Mouse (Mus musculus) erythroblast, embryonic 14.5 days (primary cell): ENCODE measurements around the gene Plch1. TPM values are rescaled to one million over a fixed set of nuclear protein-coding genes. Genes with fewer than 3 reads are reported as not detected.

Experiments used
- H3K27me3 ChIP-seq: 2 replicates; pipeline ENCODE4 v1.6.1; 2012; ENCODE audit warnings: inconsistent platforms; ENCODE audit not compliant: control insufficient read depth
- H3K36me3 ChIP-seq: 2 replicates; pipeline ENCODE4 v1.6.1; 2012; ENCODE audit warnings: mild to moderate bottlenecking, inconsistent platforms; ENCODE audit not compliant: control insufficient read depth
- H3K4me1 ChIP-seq: 2 replicates; pipeline ENCODE4 v1.6.1; 2012; ENCODE audit warnings: inconsistent platforms; ENCODE audit not compliant: control insufficient read depth
- H3K4me3 ChIP-seq: replicated peaks from 2 replicates; pipeline ENCODE3; 2012; ENCODE audit warnings: moderate library complexity, mild to moderate bottlenecking, inconsistent platforms
- H3K9me3 ChIP-seq: 2 replicates; pipeline ENCODE4 v1.6.1; 2012; ENCODE audit warnings: low read length, inconsistent platforms, mixed read lengths; ENCODE audit not compliant: control insufficient read depth
- GATA1 ChIP-seq: IDR thresholded peaks from 2 replicates; pipeline ENCODE4 v1.6.1; 2012; ENCODE audit warnings: low read length, inconsistent platforms, mixed read lengths
- TAL1 ChIP-seq: IDR thresholded peaks from 3 replicates; pipeline ENCODE4 v1.6.1; 2012; ENCODE audit warnings: low read length, inconsistent platforms, mixed read lengths
- polyA plus RNA-seq: library from polyadenylated mRNA; stranded (reverse); fragments of >175 nt; gene quantifications from 2 replicates; pipeline ENCODE4 v1.2.3, GENCODE M21; 2012

Plch1 gene
- polyA plus RNA-seq, 1 experiment = not detected

DNA sequence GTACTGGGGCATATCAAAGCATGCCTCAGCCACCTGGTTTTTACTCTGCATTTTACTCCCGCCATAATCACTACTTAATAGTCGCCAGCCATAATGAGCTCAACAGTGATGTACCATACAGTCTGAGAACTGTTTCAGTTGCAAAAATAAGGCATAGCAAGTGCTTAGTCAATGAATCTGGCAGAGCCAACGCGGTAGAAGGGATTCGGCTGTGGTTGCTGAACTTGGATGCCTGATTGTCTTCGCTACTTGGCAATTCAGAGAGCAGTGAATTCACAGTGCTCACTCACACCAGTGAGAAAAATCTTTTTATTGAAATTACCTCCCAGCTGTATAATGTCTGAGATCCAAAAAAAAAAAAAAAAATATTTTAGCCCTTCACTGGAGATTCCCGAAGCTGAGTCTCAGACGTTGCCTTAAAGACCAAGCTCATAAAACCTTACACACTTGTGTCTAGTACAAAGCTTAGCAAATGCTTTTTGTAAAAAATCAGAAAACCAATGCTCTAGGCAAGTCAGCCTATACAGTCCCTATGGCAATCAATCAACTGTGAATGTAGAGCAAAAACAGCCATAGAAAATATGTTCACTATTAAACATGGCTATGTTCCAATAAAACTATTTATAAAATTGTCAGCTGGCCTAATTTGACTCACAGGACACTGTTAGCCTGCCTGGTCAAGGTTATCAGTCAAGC lies 62.2 kb downstream of the Plch1 start:
- H3K4me3 ChIP-seq = no peak overlapping the region
- no peaks in the 10 kb centered on the region for H3K36me3 ChIP-seq
- H3K9me3 ChIP-seq = no peaks in the 10 kb centered on the region
- no peaks in the 10 kb centered on the region for H3K4me1 ChIP-seq
- TF ChIP-seq GATA1 (no peak), TAL1 (no peak)
- H3K27me3 ChIP-seq = no peaks in the 10 kb centered on the region

DNA sequence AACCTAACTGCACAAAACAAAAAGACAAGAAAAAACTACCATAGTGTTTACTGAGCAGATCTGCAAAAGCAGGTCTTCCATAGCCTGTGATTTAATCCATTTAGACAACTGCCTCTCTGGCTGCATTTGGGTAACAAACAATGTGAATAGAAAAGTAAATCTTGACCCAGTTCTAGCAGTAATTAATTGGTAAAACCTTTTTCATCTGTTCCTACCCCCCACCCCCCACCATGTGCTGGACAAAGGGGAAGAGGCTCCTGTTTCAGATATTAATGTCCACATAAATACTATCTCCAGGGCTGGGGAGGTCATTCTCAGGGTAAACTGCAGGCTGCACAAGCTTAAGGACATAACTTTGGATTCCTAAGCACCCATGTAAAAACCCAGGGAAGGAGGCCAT lies 63.5 kb downstream of the Plch1 start:
- Histone ChIP-seq H3K4me3 (no peak overlapping the region), H3K27me3 (no peaks in the 10 kb centered on the region), H3K9me3 (no peaks in the 10 kb centered on the region), H3K4me1 (no peaks in the 10 kb centered on the region), H3K36me3 (no peaks in the 10 kb centered on the region)
- TF ChIP-seq TAL1 (no peak), GATA1 (no peak)

DNA sequence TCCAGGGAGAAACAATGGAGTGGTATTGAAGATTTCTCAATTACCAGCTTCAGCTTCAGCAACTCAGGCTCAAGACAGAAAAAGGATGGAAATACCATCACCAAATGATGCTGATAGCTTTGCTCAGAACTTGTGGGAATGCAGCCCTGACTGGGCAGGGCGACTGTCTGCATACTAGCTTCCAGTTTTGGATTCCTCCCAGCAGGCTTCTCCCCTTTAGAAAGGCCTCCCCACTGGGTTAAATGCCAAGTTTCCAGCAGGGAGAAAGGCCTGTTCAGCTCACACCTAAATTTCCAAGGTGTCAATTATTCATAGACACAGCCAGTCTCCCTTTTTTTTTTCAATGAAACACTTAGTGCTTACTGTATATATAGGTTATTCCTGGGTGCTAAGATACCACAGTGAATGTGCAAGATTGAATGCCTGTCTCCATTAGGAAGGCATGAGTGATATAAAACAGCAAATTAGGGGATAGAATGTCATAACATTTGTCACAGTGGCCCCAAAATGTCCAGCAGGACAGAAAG lies 75.3 kb downstream of the Plch1 start:
- H3K36me3 ChIP-seq = no peaks in the 10 kb centered on the region
- H3K9me3 ChIP-seq = no peaks in the 10 kb centered on the region
- no peak for TF ChIP-seq TAL1
- no peak for TF ChIP-seq GATA1
- no peaks in the 10 kb centered on the region for H3K27me3 ChIP-seq
- no peak overlapping the region for H3K4me3 ChIP-seq
- H3K4me1 ChIP-seq = no peaks in the 10 kb centered on the region

DNA sequence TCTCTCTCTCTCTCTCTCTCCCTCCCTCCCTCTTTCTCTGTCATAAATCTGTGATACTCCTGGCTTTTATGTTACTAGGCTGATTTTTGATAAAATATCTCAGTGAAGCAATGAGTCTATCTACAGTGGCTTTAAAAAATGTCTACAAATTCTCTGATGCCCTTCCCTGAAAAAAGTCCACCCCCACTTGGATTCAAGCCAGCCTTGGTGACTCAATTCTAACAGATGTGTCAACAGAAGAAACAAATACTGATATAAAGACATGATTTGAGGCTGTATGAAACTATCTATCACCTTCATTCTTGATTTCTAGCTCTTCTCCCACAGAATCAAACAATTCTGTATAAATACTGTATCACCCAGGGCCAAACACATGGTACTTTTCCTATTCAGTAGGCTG lies 76.6 kb downstream of the Plch1 start:
- no peaks in the 10 kb centered on the region for H3K27me3 ChIP-seq
- TF ChIP-seq TAL1 (no peak), GATA1 (no peak)
- no peaks in the 10 kb centered on the region for H3K4me1 ChIP-seq
- no peaks in the 10 kb centered on the region for H3K9me3 ChIP-seq
- H3K4me3 ChIP-seq = no peak overlapping the region
- no peaks in the 10 kb centered on the region for H3K36me3 ChIP-seq

DNA sequence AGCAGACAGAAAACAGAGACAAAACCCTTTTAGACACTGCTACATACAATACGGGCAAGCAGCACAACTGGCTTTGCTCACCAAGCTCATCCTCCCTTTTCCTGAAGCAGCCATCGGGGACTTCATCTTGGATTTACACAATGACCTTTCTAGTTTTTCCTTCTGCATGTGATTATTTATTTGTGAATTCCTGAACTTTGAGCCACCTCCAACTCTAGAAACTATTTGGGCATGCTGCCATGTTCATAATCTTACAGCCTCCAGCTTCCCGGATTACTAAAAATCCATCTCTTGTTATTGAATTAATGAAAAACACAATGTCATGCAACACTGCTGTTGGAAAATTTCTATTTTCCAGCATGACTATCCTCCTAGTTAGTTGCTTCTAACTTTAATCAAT lies 84.1 kb downstream of the Plch1 start:
- Histone ChIP-seq H3K36me3 (no peaks in the 10 kb centered on the region), H3K4me3 (no peak overlapping the region), H3K27me3 (no peaks in the 10 kb centered on the region), H3K9me3 (no peaks in the 10 kb centered on the region), H3K4me1 (no peaks in the 10 kb centered on the region)
- TF ChIP-seq TAL1 (no peak), GATA1 (no peak)

DNA sequence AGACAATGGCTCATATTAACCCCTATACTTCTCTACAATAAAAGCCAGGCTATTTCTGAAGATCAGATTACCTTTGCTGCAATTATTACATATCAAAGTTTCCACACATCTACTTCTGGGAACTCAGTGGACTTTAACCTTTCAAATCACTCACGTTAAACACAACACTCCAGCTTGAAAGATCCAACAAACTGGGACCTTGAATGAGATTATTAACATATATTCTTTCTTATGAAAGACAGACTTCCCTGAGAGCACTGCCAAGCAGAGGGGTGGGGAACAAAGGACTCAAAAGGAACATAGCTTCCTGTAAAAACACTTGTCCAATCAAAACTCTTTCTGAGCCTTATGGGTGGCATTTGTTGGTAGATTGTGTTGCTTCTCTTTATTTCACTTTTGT lies 85.1 kb downstream of the Plch1 start:
- no peaks in the 10 kb centered on the region for H3K4me1 ChIP-seq
- no peaks in the 10 kb centered on the region for H3K27me3 ChIP-seq
- no peaks in the 10 kb centered on the region for H3K36me3 ChIP-seq
- H3K4me3 ChIP-seq = no peak overlapping the region
- TF ChIP-seq TAL1 (no peak), GATA1 (no peak)
- no peaks in the 10 kb centered on the region for H3K9me3 ChIP-seq

DNA sequence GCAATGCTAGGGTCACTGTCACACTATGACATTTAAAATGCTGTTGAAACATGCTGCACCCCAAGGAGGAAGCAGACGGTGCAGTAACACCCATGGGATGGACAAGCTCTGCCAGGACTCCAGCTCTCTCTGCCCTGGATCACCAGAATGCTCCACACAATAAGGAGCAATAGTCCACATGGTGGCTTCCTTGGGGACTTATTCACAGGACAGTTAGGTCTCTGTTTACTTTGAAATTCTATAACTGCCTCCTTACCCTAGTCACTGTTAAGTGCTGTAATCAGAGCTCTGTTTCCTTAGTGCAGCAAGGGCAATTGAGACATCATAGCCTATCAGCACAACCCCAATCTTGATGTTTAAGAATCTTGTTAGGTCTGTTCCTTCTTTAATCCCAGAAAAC lies 92.4 kb downstream of the Plch1 start:
- TF ChIP-seq GATA1 (no peak), TAL1 (no peak)
- H3K9me3 ChIP-seq = no peaks in the 10 kb centered on the region

DNA sequence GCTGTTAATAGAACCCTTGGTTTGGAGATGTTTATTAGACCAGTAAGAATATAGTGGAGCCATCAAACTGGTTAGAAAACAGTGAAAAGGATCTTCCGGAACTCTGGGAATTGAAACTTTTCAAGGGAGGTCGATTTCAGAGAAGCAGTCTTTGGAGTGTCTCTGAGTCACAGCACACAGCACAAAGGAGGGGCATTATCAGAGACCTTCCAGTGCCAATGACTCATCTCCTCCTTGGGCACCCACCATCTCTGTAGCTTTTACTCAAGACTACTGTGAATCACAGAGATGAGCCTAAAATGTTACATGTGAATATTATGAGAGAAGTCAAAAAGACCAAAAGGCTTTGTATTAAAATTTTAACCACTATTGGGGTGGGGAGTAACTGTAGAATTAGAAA lies 93.8 kb downstream of the Plch1 start:
- TF ChIP-seq GATA1 = no peak
- no peak for TF ChIP-seq TAL1
- Histone ChIP-seq H3K9me3 (no peaks in the 10 kb centered on the region; the same call in 1 of the 2 replicates), H3K27me3 (no peaks in the 10 kb centered on the region), H3K36me3 (no peaks in the 10 kb centered on the region), H3K4me3 (no peak overlapping the region), H3K4me1 (no peaks in the 10 kb centered on the region; the same call in 1 of the 2 replicates)

More for the DNA sequence above, 92.4 kb downstream of the Plch1 start:
- Histone ChIP-seq H3K4me1 (no peaks in the 10 kb centered on the region), H3K4me3 (no peak overlapping the region), H3K36me3 (no peaks in the 10 kb centered on the region), H3K27me3 (no peaks in the 10 kb centered on the region)

DNA sequence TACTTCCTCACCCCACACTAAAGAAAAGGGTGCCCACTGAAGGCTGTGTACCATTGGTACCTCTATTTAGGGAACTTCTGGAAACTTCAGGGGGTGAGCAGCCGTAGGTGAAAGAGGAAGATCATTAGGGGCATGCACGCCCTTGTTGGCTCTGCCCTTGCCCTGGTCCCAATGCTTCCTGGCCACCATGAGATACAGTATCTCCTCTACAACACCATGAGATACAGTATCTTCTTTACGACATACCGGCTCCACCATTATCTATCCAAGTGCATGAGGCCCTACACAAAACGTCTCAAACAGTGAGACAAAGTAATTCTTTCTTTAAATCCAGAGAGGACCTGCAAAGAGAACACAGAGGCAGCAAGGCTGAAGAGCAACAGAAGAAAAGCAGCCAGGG lies 98.6 kb downstream of the Plch1 start:
- Histone ChIP-seq H3K27me3 (no peaks in the 10 kb centered on the region), H3K4me1 (no peaks in the 10 kb centered on the region; the same call in 1 of the 2 replicates), H3K4me3 (no peak overlapping the region)

DNA sequence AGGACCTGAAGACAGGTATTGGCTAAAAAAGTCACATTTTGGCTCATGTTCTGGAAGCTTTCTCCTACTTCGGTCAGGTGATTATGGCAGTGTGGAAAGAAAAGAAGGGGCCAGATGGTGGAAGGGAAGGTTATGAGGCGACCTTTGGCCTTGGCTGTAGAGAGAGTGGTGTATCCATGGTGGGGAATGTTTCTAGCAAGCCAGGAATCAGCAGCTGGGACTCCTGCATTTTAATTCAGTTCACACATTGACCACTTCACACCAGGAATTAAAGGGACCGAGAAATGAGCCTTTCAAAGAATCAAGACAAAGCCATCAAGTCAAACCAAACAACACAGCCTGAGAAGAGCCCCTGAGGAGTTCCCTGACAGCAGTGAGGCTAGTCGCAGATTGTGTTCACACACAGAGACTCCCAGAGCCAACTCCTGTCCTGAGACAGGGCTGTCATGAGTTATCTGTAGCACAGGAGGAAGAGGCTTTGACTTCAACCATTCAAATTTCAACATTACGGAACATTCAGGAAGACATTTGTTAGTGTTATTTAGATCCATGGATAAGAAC lies 112.4 kb downstream of the Plch1 start:
- no peaks in the 10 kb centered on the region for H3K4me1 ChIP-seq
- TF ChIP-seq TAL1 = no peak
- no peak for TF ChIP-seq GATA1
- H3K9me3 ChIP-seq = no peaks in the 10 kb centered on the region
- H3K36me3 ChIP-seq = no peaks in the 10 kb centered on the region
- no peaks in the 10 kb centered on the region for H3K27me3 ChIP-seq
- H3K4me3 ChIP-seq = no peak overlapping the region

More for the DNA sequence above, 98.6 kb downstream of the Plch1 start:
- Histone ChIP-seq H3K9me3 (no peaks in the 10 kb centered on the region; the same call in 1 of the 2 replicates), H3K36me3 (no peaks in the 10 kb centered on the region)
- TF ChIP-seq TAL1 (no peak), GATA1 (no peak)
